Mouse (Mus musculus): ENCODE results near the gene Vps18. TPM values are rescaled to one million over a fixed set of nuclear protein-coding genes. Genes with fewer than 3 reads are reported as not detected.

The Vps18 gene
- total and polyA plus RNA-seq, 3 experiments = 10.2 to 12.2 (median 12.2) TPM

- H3K79me2 ChIP-seq (replicated peaks; ENCODE audit: control insufficient read depth, insufficient read depth, low read length) = no peaks in the 10 kb centered on the region
- peak; percentile 69 to 71 for DNase-seq
- intact Hi-C loops (cut with DNase I) = no loop called here
- no peak overlapping the region for H3K9ac ChIP-seq (ENCODE audit: low read depth, low read length)
- WGBS = 24% methylated on average over 3 of the region's 3 CpGs
- no peaks in the 10 kb centered on the region for H3K36me3 ChIP-seq (ENCODE audit: control insufficient read depth, insufficient read depth, low read length)
- peak overlapping the region; percentile 71 for H3K27ac ChIP-seq
- H3K27me3 ChIP-seq (ENCODE audit: control insufficient read depth, insufficient read depth, low read length) = no peaks in the 10 kb centered on the region
- no peak overlapping the region for H3K4me3 ChIP-seq
- H3K4me1 ChIP-seq (ENCODE audit: control insufficient read depth, insufficient read depth, low read length) = peaks cover 14% of the 10 kb centered on the region
- TF ChIP-seq EP300 (IDR thresholded peaks at IDR 0.05; ENCODE audit: insufficient read depth, low read depth, low read length) (no peak), CTCF (IDR thresholded peaks at IDR 0.05) (no peak), POLR2A (IDR thresholded peaks at IDR 0.05; ENCODE audit: insufficient read depth, low read depth, low read length) (no peak; the same call in 1 of the 2 replicates)
These were observed 16.3 kb downstream of the Vps18 start for GRCm38 (mm10) chr2:119304798-119305208.

- Histone ChIP-seq H3K4me1 (ENCODE audit: control insufficient read depth, insufficient read depth, low read length) (peaks cover 25% of the 10 kb centered on the region), H3K27ac (peak overlapping the region; percentile 86), H3K4me3 (no peak overlapping the region), H3K9ac (ENCODE audit: low read depth, low read length) (no peak overlapping the region), H3K79me2 (replicated peaks; ENCODE audit: control insufficient read depth, insufficient read depth, low read length) (no peaks in the 10 kb centered on the region), H3K27me3 (ENCODE audit: control insufficient read depth, insufficient read depth, low read length) (no peaks in the 10 kb centered on the region), H3K36me3 (ENCODE audit: control insufficient read depth, insufficient read depth, low read length) (no peaks in the 10 kb centered on the region)
- DNase-seq = peak in 1 of 2 experiments; percentile 59
- 27% methylated on average over 12 of the region's 12 CpGs for WGBS
- TF ChIP-seq POLR2A (IDR thresholded peaks at IDR 0.05; ENCODE audit: insufficient read depth, low read depth, low read length) (0 out of 2 replicates have a peak, but pooled peaks have one; percentile 28), CTCF (IDR thresholded peaks at IDR 0.05) (no peak), EP300 (IDR thresholded peaks at IDR 0.05; ENCODE audit: insufficient read depth, low read depth, low read length) (no peak)
- intact Hi-C loops (cut with DNase I) = no loop called here
These were observed 23.0 kb downstream of the Vps18 start for GRCm38 (mm10) chr2:119311544-119311943.

GRCm38 (mm10) chr2:119312380-119312958 is 23.9 kb downstream of the Vps18 start:
- Histone ChIP-seq H3K27me3 (ENCODE audit: control insufficient read depth, insufficient read depth, low read length) (no peaks in the 10 kb centered on the region), H3K79me2 (replicated peaks; ENCODE audit: control insufficient read depth, insufficient read depth, low read length) (no peaks in the 10 kb centered on the region), H3K4me3 (no peak overlapping the region), H3K4me1 (ENCODE audit: control insufficient read depth, insufficient read depth, low read length) (peaks cover 25% of the 10 kb centered on the region), H3K9ac (ENCODE audit: low read depth, low read length) (no peak overlapping the region), H3K36me3 (ENCODE audit: control insufficient read depth, insufficient read depth, low read length) (no peaks in the 10 kb centered on the region), H3K27ac (peak overlapping the region; percentile 86)
- no peak for TF ChIP-seq POLR2A (IDR thresholded peaks at IDR 0.05; ENCODE audit: insufficient read depth, low read depth, low read length)
- TF ChIP-seq EP300 (IDR thresholded peaks at IDR 0.05; ENCODE audit: insufficient read depth, low read depth, low read length) = no peak
- TF ChIP-seq CTCF (IDR thresholded peaks at IDR 0.05) = no peak
- intact Hi-C loops (cut with DNase I) = loop anchor here (2.0 kb wide), 1 partner anchor 14 kb away; no protein-coding TSS in a partner anchor
- WGBS = 60% methylated on average over 2 of the region's 2 CpGs
- DNase-seq = no peak

GRCm38 (mm10) chr2:119313780-119314479 is 25.4 kb downstream of the Vps18 start:
- Histone ChIP-seq H3K27me3 (ENCODE audit: control insufficient read depth, insufficient read depth, low read length) (no peaks in the 10 kb centered on the region), H3K9ac (ENCODE audit: low read depth, low read length) (peak overlapping the region; percentile 19; the same call in 1 of the 2 replicates), H3K36me3 (ENCODE audit: control insufficient read depth, insufficient read depth, low read length) (no peaks in the 10 kb centered on the region), H3K4me1 (ENCODE audit: control insufficient read depth, insufficient read depth, low read length) (peaks cover 30% of the 10 kb centered on the region), H3K79me2 (replicated peaks; ENCODE audit: control insufficient read depth, insufficient read depth, low read length) (no peaks in the 10 kb centered on the region), H3K27ac (peak overlapping the region; percentile 86), H3K4me3 (0 out of 2 replicates have a peak overlapping the region, but pooled peaks have one; percentile 24)
- DNase-seq = peak in 1 of 2 experiments; percentile 46
- no peak for TF ChIP-seq CTCF (IDR thresholded peaks at IDR 0.05)
- no peak for TF ChIP-seq POLR2A (IDR thresholded peaks at IDR 0.05; ENCODE audit: insufficient read depth, low read depth, low read length)
- TF ChIP-seq EP300 (IDR thresholded peaks at IDR 0.05; ENCODE audit: insufficient read depth, low read depth, low read length) = no peak
- 41% methylated on average over 10 of the region's 10 CpGs for WGBS
- intact Hi-C loops (cut with DNase I) = loop anchor here (2.0 kb wide), 2 partner anchors 13 to 23 kb away; no protein-coding TSS in a partner anchor

- 54% methylated on average over 12 of the region's 12 CpGs for WGBS
- no peaks in the 10 kb centered on the region for H3K27me3 ChIP-seq (ENCODE audit: control insufficient read depth, insufficient read depth, low read length)
- 0 out of 2 replicates have a peak overlapping the region, but pooled peaks have one; percentile 15 for H3K9ac ChIP-seq (ENCODE audit: low read depth, low read length)
- H3K27ac ChIP-seq = peak overlapping the region; percentile 86
- H3K4me3 ChIP-seq = no peak overlapping the region
- no peaks in the 10 kb centered on the region for H3K79me2 ChIP-seq (replicated peaks; ENCODE audit: control insufficient read depth, insufficient read depth, low read length)
- H3K4me1 ChIP-seq (ENCODE audit: control insufficient read depth, insufficient read depth, low read length) = peaks cover 30% of the 10 kb centered on the region
- no peaks in the 10 kb centered on the region for H3K36me3 ChIP-seq (ENCODE audit: control insufficient read depth, insufficient read depth, low read length)
- intact Hi-C loops (cut with DNase I) = loop anchor here (2.0 kb wide), 1 partner anchor 22 kb away; no protein-coding TSS in a partner anchor
- TF ChIP-seq EP300 (IDR thresholded peaks at IDR 0.05; ENCODE audit: insufficient read depth, low read depth, low read length) (no peak), POLR2A (IDR thresholded peaks at IDR 0.05; ENCODE audit: insufficient read depth, low read depth, low read length) (no peak), CTCF (IDR thresholded peaks at IDR 0.05) (no peak)
- no peak for DNase-seq
These were observed 26.3 kb downstream of the Vps18 start for GRCm38 (mm10) chr2:119314742-119315310.

Data from heart, adult 2 months (tissue).